Mouse (Mus musculus): ENCODE measurements at regions not wholly inside any gene's neighbourhood (a gene's known extent, or its start where the extent isn't known, plus 50 kb on each side); places are given as distances from the start of the nearest gene placed in this dataset.

GRCm38 (mm10) chr3:143743649-143744048, 461.4 kb downstream of the Lmo4 start:
- no peak for TF ChIP-seq CTCF (IDR thresholded peaks at IDR 0.05; ENCODE audit: control insufficient read depth, insufficient read depth, low read length)
- no peak for TF ChIP-seq POLR2A (IDR thresholded peaks at IDR 0.05; ENCODE audit: borderline replicate concordance, control insufficient read depth, low read depth, low read length)
